Mouse (Mus musculus) myocyte (in vitro differentiated cells): ENCODE measurements around the gene Gm5105. TPM values are rescaled to one million over a fixed set of nuclear protein-coding genes. Genes with fewer than 3 reads are reported as not detected.

ENCODE experiments used
- H3K27me3 ChIP-seq: one replicate; pipeline ENCODE4 v1.6.1; 2011; ENCODE audit not compliant: control insufficient read depth, insufficient read depth, insufficient read length
- H3K36me3 ChIP-seq: one replicate; pipeline ENCODE4 v1.6.1; 2011; ENCODE audit not compliant: control insufficient read depth, insufficient read depth
- H3K4me2 ChIP-seq: one replicate; pipeline ENCODE4 v1.6.1; 2011; ENCODE audit warnings: low read depth, control low read depth
- H3K4me3 ChIP-seq: one replicate; pipeline ENCODE4 v1.5.1; 2011; ENCODE audit warnings: mild to moderate bottlenecking, control low read depth, moderate library complexity
- H3K79me2 ChIP-seq: one replicate; pipeline ENCODE4 v1.6.1; 2011; ENCODE audit not compliant: control insufficient read depth, insufficient read depth
- H3ac ChIP-seq: one replicate; pipeline ENCODE4 v1.6.1; 2011; ENCODE audit not compliant: control insufficient read depth, insufficient read length
- CEBPB ChIP-seq: IDR thresholded peaks from 2 replicates; pipeline ENCODE4 v1.6.1; 2011; ENCODE audit warnings: mild to moderate bottlenecking, moderate library complexity; ENCODE audit not compliant: poor library complexity, insufficient read depth, severe bottlenecking
- E2F4 ChIP-seq: IDR thresholded peaks from one replicate; pipeline ENCODE4 v1.6.1; 2011; ENCODE audit warnings: mild to moderate bottlenecking, control low read depth, moderate library complexity; ENCODE audit not compliant: insufficient read depth
- MAX ChIP-seq: IDR thresholded peaks from one replicate; pipeline ENCODE4 v1.6.1; 2011; ENCODE audit warnings: low read depth, mild to moderate bottlenecking, control low read depth
- MYOD1 ChIP-seq, 3 experiments: IDR thresholded peaks; one replicate each; pipeline ENCODE4 v1.6.1; 2011; ENCODE audit warnings: control low read depth in 2 of 3, low read depth in 2 of 3, mild to moderate bottlenecking in 2 of 3, moderate library complexity in 1 of 3; ENCODE audit not compliant: insufficient read length in 2 of 3, control insufficient read depth in 1 of 3
- MYOG ChIP-seq, 3 experiments: IDR thresholded peaks; one replicate each; pipeline ENCODE4 v1.6.1; 2011; ENCODE audit warnings: control low read depth in 2 of 3, low read depth in 2 of 3, mild to moderate bottlenecking in 2 of 3; ENCODE audit not compliant: insufficient read length in 2 of 3, control insufficient read depth in 1 of 3, insufficient read depth in 1 of 3
- POLR2A ChIP-seq: IDR thresholded peaks from one replicate; pipeline ENCODE4 v1.6.1; 2011; ENCODE audit warnings: low read depth, mild to moderate bottlenecking, control low read depth, moderate library complexity; ENCODE audit not compliant: insufficient read length
- POLR2AphosphoS2 ChIP-seq: IDR thresholded peaks from one replicate; pipeline ENCODE4 v1.6.1; 2011; ENCODE audit warnings: low read depth, control low read depth; ENCODE audit not compliant: insufficient read length
- REST ChIP-seq: IDR thresholded peaks from one replicate; pipeline ENCODE4 v1.6.1; 2011; ENCODE audit warnings: mild to moderate bottlenecking, control low read depth, moderate library complexity; ENCODE audit not compliant: insufficient read depth, insufficient read length
- SRF ChIP-seq: IDR thresholded peaks from one replicate; pipeline ENCODE4 v1.6.1; 2011; ENCODE audit warnings: low read depth; ENCODE audit not compliant: control insufficient read depth, insufficient read length
- TCF12 ChIP-seq: IDR thresholded peaks from one replicate; pipeline ENCODE4 v1.6.1; 2011; ENCODE audit warnings: mild to moderate bottlenecking, control low read depth; ENCODE audit not compliant: poor library complexity, insufficient read depth, severe bottlenecking
- TCF3 ChIP-seq: IDR thresholded peaks from one replicate; pipeline ENCODE4 v1.6.1; 2011; ENCODE audit warnings: low read depth, control low read depth; ENCODE audit not compliant: insufficient read length
- USF1 ChIP-seq: IDR thresholded peaks from one replicate; pipeline ENCODE4 v1.6.1; 2011; ENCODE audit warnings: low read depth, mild to moderate bottlenecking, control low read depth, moderate library complexity
- polyA plus RNA-seq: library from polyadenylated mRNA; unstranded; fragments of >200 nt; fragmentation: generic; extraction: Trizol; gene quantifications from one replicate; pipeline ENCODE4 v1.2.1, GENCODE M21; 2012; ENCODE audit warnings: missing spikeins

Gm5105 gene
- polyA plus RNA-seq, 1 experiment, result 0.24 TPM

- no peak overlapping the region for H3K4me3 ChIP-seq
- H3K79me2 ChIP-seq, result no peaks in the 10 kb centered on the region
- H3ac ChIP-seq, result no peak overlapping the region
- H3K27me3 ChIP-seq, result no peaks in the 10 kb centered on the region
- H3K4me2 ChIP-seq, result no peak overlapping the region
- no peaks in the 10 kb centered on the region for H3K36me3 ChIP-seq
- TF ChIP-seq SRF (no peak), USF1 (no peak), MYOD1 (IDR thresholded peaks at IDR 0.05; ENCODE audit: control insufficient read depth in 1 of 3, insufficient read length in 2 of 3, low read depth in 2 of 3) (no peak), CEBPB (no peak), REST (no peak), TCF12 (no peak), POLR2AphosphoS2 (no peak), E2F4 (no peak), MAX (no peak), POLR2A (no peak), MYOG (IDR thresholded peaks at IDR 0.05; ENCODE audit: control insufficient read depth in 1 of 3, insufficient read depth in 1 of 3, insufficient read length in 2 of 3, low read depth in 2 of 3) (no peak), TCF3 (no peak)
Observed at GRCm38 (mm10) chr3:138006896-138007295, 60.3 kb downstream of the Gm5105 start.

- Histone ChIP-seq H3K36me3 (no peaks in the 10 kb centered on the region), H3K27me3 (no peaks in the 10 kb centered on the region), H3K4me2 (no peak overlapping the region), H3ac (no peak overlapping the region), H3K4me3 (no peak overlapping the region), H3K79me2 (no peaks in the 10 kb centered on the region)
- TF ChIP-seq MYOG (IDR thresholded peaks at IDR 0.05; ENCODE audit: control insufficient read depth in 1 of 3, insufficient read depth in 1 of 3, insufficient read length in 2 of 3, low read depth in 2 of 3) (no peak), TCF12 (no peak), USF1 (no peak), TCF3 (no peak), POLR2A (no peak), SRF (no peak), MYOD1 (IDR thresholded peaks at IDR 0.05; ENCODE audit: control insufficient read depth in 1 of 3, insufficient read length in 2 of 3, low read depth in 2 of 3) (no peak), MAX (no peak)
Observed at GRCm38 (mm10) chr3:138003264-138003663, 63.9 kb downstream of the Gm5105 start.

DNA sequence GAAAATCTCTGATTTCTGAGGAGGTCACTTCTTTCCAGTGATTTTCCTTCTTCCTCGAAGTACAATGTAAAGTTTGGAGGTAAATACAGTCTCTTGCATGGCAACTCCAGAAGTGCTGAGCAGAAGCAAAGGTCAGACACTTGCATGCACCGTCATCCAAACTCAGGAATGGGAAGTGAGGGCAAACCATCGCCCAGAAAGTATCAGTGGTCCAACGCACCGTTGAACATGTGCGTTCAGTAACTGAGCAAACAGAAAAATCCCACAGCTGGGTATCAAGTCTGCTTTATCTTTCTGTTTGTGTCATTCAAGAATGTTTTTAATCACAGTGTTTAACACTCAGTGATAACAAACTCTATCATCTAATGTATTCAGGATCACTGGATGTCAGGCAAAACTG lies 64.6 kb downstream of the Gm5105 start:
- H3K27me3 ChIP-seq, result no peaks in the 10 kb centered on the region
- H3K4me3 ChIP-seq, result no peak overlapping the region
- no peaks in the 10 kb centered on the region for H3K36me3 ChIP-seq
- TF ChIP-seq REST (no peak), MYOG (IDR thresholded peaks at IDR 0.05; ENCODE audit: control insufficient read depth in 1 of 3, insufficient read depth in 1 of 3, insufficient read length in 2 of 3, low read depth in 2 of 3) (no peak), CEBPB (no peak), SRF (no peak), TCF3 (no peak), TCF12 (no peak), E2F4 (no peak), POLR2A (no peak), POLR2AphosphoS2 (no peak), MAX (no peak), USF1 (no peak), MYOD1 (IDR thresholded peaks at IDR 0.05; ENCODE audit: control insufficient read depth in 1 of 3, insufficient read length in 2 of 3, low read depth in 2 of 3) (no peak)
- H3K4me2 ChIP-seq, result no peak overlapping the region
- H3ac ChIP-seq, result no peak overlapping the region
- H3K79me2 ChIP-seq, result no peaks in the 10 kb centered on the region

DNA sequence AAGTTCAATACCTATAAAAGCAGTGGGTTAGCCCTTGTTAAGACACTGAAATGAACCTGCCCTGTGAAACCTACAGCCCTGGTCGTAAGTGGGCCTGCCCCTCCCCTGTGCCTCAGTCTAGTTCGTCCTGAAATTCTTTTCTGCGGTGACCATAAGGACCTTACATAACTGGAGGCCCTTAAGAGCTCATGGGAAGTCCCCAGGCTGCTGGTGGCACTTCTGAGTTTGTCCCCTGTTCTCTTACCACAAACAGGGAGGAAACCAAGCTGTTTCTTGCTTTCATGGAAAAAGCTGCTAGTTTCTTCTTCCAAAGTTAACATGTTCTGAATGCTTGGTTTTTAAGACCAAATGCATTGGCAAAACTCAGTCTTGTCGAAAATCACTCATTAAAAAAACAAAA lies 65.3 kb downstream of the Gm5105 start:
- H3K36me3 ChIP-seq, result no peaks in the 10 kb centered on the region
- H3K79me2 ChIP-seq, result no peaks in the 10 kb centered on the region
- H3K4me2 ChIP-seq, result no peak overlapping the region
- no peak overlapping the region for H3K4me3 ChIP-seq
- TF ChIP-seq MAX (no peak), TCF3 (no peak), POLR2A (no peak), REST (no peak), TCF12 (no peak), MYOG (IDR thresholded peaks at IDR 0.05; ENCODE audit: control insufficient read depth in 1 of 3, insufficient read depth in 1 of 3, insufficient read length in 2 of 3, low read depth in 2 of 3) (no peak), CEBPB (no peak), USF1 (no peak), E2F4 (no peak), POLR2AphosphoS2 (no peak), SRF (no peak)
- H3K27me3 ChIP-seq, result no peaks in the 10 kb centered on the region
- H3ac ChIP-seq, result no peak overlapping the region

DNA sequence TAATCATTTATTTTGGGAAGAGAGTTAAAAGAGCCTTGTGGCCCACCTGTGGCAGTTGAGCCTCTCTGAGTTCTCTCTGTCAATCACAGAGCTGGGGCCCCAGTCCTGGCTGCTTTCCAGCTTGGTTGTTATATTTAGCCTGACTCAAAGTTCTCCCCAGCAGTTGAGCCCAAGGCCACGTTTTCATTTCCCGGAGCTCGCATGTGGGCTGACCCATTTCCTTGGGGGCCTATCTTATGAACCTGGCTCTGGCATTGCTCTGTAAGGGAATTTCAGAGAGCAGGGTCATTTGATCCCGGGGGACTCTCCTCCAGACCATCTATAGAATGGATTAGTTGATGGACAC lies 66.5 kb downstream of the Gm5105 start:
- H3K4me3 ChIP-seq, result no peak overlapping the region
- no peak overlapping the region for H3K4me2 ChIP-seq
- no peak overlapping the region for H3ac ChIP-seq

More for the DNA sequence above, 66.5 kb downstream of the Gm5105 start:
- no peak for TF ChIP-seq REST
- TF ChIP-seq MYOD1 (IDR thresholded peaks at IDR 0.05; ENCODE audit: control insufficient read depth in 1 of 3, insufficient read length in 2 of 3, low read depth in 2 of 3), result no peak
- no peak for TF ChIP-seq TCF3
- no peak for TF ChIP-seq E2F4
- no peak for TF ChIP-seq POLR2A
- no peak for TF ChIP-seq POLR2AphosphoS2
- TF ChIP-seq SRF, result no peak
- no peak for TF ChIP-seq USF1
- TF ChIP-seq TCF12, result no peak
- TF ChIP-seq MYOG (IDR thresholded peaks at IDR 0.05; ENCODE audit: control insufficient read depth in 1 of 3, insufficient read depth in 1 of 3, insufficient read length in 2 of 3, low read depth in 2 of 3), result no peak
- no peak for TF ChIP-seq MAX
- TF ChIP-seq CEBPB, result no peak
- Histone ChIP-seq H3K36me3 (no peaks in the 10 kb centered on the region), H3K27me3 (no peaks in the 10 kb centered on the region), H3K79me2 (no peaks in the 10 kb centered on the region)
